Mouse (Mus musculus): ENCODE data around the gene Vps25.

DNA sequence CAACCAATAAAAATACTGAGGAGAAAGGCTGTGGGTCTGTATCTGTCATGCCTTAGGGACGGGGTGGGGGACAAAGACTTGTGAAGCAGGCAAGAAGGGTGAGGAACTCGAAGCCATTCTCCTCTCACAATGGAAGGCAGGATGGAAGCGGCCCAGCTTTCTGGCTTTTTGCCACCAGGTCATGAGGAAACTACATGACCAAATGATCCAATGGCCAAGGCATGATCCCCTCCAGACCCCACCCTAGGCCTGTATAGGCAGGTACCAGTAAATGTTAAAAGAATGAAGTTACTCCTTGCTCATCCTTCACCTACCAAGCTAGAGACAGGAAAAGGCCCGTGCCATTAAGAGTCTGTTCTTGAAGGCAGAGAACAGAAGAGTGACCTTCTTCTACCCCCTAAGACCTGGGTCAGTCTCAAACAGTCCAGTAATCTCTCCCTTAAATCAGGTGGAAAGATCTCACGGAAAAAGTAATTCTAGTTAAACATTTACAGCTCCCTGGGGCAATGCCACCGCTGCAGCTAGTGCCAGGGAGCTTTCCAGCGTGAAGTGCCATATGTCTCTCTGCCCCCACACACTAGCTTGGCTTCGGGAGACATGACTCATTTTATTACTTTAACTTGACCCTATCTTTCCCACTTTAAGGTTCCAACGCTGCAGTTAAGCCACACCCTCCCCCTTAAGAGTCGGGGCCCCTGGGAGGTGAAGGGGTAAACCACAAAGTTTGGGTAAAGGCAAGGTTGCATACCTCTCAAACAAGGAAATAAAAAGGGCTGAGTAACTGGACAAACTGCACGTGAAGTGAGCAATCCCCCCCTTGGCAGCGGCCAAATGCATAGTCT lies 24.1 kb downstream of the Vps25 start:
- TF ChIP-seq USF1 (IDR thresholded peaks at IDR 0.05; ENCODE audit: low read depth): no peak
- no peak for TF ChIP-seq POLR2A (IDR thresholded peaks at IDR 0.05; ENCODE audit: insufficient read length, low read depth)
- no peak for TF ChIP-seq TCF12 (IDR thresholded peaks at IDR 0.05; ENCODE audit: insufficient read depth, poor library complexity, severe bottlenecking)
- TF ChIP-seq MYOG (IDR thresholded peaks at IDR 0.05; ENCODE audit: control insufficient read depth in 1 of 3, insufficient read depth in 1 of 3, insufficient read length in 2 of 3, low read depth in 2 of 3): no peak
- no peak for TF ChIP-seq MAX (IDR thresholded peaks at IDR 0.05; ENCODE audit: low read depth)
- no peak for TF ChIP-seq TCF3 (IDR thresholded peaks at IDR 0.05; ENCODE audit: insufficient read length, low read depth)
- TF ChIP-seq CEBPB (IDR thresholded peaks at IDR 0.05; ENCODE audit: insufficient read depth, poor library complexity, severe bottlenecking): no peak
- TF ChIP-seq MYOD1 (IDR thresholded peaks at IDR 0.05; ENCODE audit: control insufficient read depth in 1 of 3, insufficient read length in 2 of 3, low read depth in 2 of 3): no peak

Data from myocyte (in vitro differentiated cells).